Mouse (Mus musculus) neural tube, embryonic 15.5 days (tissue): ENCODE results near the gene Mon1b. TPM values are rescaled to one million over a fixed set of nuclear protein-coding genes. Genes with fewer than 3 reads are reported as not detected.

ENCODE experiments used
- ATAC-seq: fragments of 200-750 bp; cut with Nextera tagmentation; 2 replicates; pipeline ENCODE4 v1.8.0; 2017; ENCODE audit warnings: mild to moderate bottlenecking, moderate TSS enrichment, moderate library complexity; ENCODE audit not compliant: low FRiP score
- H3K27ac ChIP-seq: fragments of 300-500 bp; sonication (generic); replicated peaks from 2 replicates; pipeline ENCODE4 v1.5.1; 2015; ENCODE audit warnings: mild to moderate bottlenecking, inconsistent platforms
- H3K27me3 ChIP-seq: fragments of 300-500 bp; sonication (generic); replicated peaks from 2 replicates; pipeline ENCODE4 v1.6.1; 2015; ENCODE audit warnings: inconsistent platforms
- H3K36me3 ChIP-seq: fragments of 300-500 bp; sonication (generic); 2 replicates; pipeline ENCODE4 v1.6.1; 2015; ENCODE audit warnings: inconsistent platforms
- H3K4me1 ChIP-seq: fragments of 300-500 bp; sonication (generic); 2 replicates; pipeline ENCODE4 v1.6.1; 2015; ENCODE audit warnings: inconsistent platforms
- H3K4me2 ChIP-seq: fragments of 300-500 bp; sonication (generic); 2 replicates; pipeline ENCODE4 v1.6.1; 2015; ENCODE audit warnings: inconsistent platforms, mild to moderate bottlenecking, moderate library complexity
- H3K4me3 ChIP-seq: fragments of 300-500 bp; sonication (generic); replicated peaks from 2 replicates; pipeline ENCODE4 v1.5.1; 2015; ENCODE audit warnings: mild to moderate bottlenecking, inconsistent platforms
- H3K9ac ChIP-seq: fragments of 300-500 bp; sonication (generic); replicated peaks from 2 replicates; pipeline ENCODE4 v1.6.1; 2015; ENCODE audit warnings: mild to moderate bottlenecking, inconsistent platforms
- H3K9me3 ChIP-seq: fragments of 300-500 bp; sonication (generic); replicated peaks from 2 replicates; pipeline ENCODE4 v1.6.1; 2016; ENCODE audit warnings: inconsistent platforms
- WGBS: fragments of 180-500 bp; shearing (Covaris S2); methylation state at CpG from one replicate; pipeline ENCODE4 v1.1.7; 2015; ENCODE audit warnings: mixed read lengths; 5-methylcytosine and 5-hydroxymethylcytosine counted together
- polyA plus RNA-seq: library from polyadenylated mRNA; unstranded; fragments of >200 nt; fragmentation: Nextera tagmentation; extraction: Ambion mirVana; gene quantifications from 2 replicates; pipeline ENCODE4 v1.2.1, GENCODE M21; 2015

Mon1b gene
- polyA plus RNA-seq, 1 experiment from 2014 or later = 8.7 TPM

DNA sequence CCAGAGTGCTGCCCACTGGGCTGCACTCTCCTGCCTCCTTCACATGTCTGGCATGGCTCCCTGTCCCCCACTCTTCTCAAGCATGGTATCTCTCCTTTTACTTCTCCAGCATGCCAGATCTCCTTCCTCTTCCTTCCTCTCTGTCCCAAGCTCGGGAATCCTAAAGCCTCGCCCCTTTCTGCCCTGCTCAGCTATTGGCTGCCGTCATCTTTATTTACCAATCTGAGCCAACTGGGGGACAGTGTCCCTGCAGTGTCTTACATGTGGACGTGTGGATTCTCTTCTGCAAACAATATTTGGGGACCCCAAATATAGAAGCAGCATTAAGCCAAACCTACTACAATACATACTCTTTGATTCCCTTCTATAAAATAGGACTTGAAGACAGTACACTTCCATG is 17.8 kb downstream of the Mon1b start:
- no peaks in the 10 kb centered on the region for H3K4me1 ChIP-seq
- ATAC-seq = no peak
- no peak overlapping the region for H3K9ac ChIP-seq
- H3K27ac ChIP-seq = no peak overlapping the region
- H3K4me3 ChIP-seq = no peak overlapping the region
- no peaks in the 10 kb centered on the region for H3K9me3 ChIP-seq
- H3K27me3 ChIP-seq = no peaks in the 10 kb centered on the region
- H3K4me2 ChIP-seq = no peak overlapping the region
- 62% methylated on average over 4 of the region's 4 CpGs for WGBS
- no peaks in the 10 kb centered on the region for H3K36me3 ChIP-seq

DNA sequence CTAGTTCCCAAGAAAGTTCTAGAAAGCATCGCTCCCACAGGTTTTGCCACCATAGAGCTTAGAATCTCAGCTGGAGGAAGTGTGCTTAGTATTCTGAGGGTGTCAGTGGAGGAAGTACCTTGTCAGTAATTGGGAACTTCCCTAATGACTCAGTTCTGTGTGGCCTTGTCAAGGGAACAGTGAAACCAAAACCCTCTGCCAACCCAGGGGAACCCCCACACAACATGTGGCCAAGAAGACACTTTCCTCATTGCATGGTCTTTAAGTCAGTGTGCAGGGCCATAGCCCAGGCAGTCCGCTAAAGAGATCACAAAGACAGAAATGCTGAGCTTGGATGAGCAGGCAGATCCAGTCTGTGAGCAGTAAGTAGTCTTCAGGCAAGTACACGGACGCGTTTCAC is 20.8 kb downstream of the Mon1b start:
- H3K27me3 ChIP-seq = no peaks in the 10 kb centered on the region
- no peak overlapping the region for H3K4me2 ChIP-seq
- no peak overlapping the region for H3K9ac ChIP-seq
- H3K27ac ChIP-seq = no peak overlapping the region
- 91% methylated on average over 5 of the region's 5 CpGs for WGBS
- H3K4me1 ChIP-seq = no peaks in the 10 kb centered on the region
- no peaks in the 10 kb centered on the region for H3K9me3 ChIP-seq
- H3K36me3 ChIP-seq = no peaks in the 10 kb centered on the region
- no peak for ATAC-seq
- H3K4me3 ChIP-seq = no peak overlapping the region

DNA sequence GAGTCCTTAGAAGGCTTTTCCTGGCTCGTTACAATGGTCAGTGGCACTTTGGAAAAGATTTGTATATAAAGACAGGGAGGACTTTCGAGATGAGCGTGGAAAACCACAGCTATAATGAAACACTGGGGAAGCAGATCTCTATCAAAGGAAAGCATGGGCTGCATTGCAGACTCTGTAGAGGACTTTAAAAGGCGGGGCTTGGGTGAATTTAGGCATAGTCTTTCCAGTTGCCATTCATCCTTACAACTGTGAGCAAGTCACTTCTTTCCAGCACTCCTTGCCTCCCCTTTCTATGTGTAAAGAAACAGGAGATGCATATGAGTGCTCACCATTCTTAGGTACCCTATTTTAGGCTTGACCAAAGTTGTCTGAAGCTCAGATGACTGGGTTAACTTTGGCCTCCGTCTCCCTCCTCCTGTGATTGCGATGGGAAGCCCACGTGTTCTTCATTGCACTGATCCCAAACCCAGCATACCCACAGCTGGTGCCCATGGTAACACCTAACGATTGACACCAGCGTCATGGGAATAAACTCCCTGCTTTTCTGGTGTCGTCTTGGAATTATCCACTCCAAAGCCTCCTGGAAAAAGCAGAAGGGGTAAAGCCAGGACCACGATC is 21.4 kb downstream of the Mon1b start:
- Histone ChIP-seq H3K27me3 (no peaks in the 10 kb centered on the region), H3K27ac (no peak overlapping the region), H3K4me2 (no peak overlapping the region), H3K4me1 (no peaks in the 10 kb centered on the region), H3K9me3 (no peaks in the 10 kb centered on the region), H3K9ac (no peak overlapping the region), H3K4me3 (no peak overlapping the region), H3K36me3 (no peaks in the 10 kb centered on the region)
- no peak for ATAC-seq
- WGBS = 81% methylated on average over 11 of the region's 11 CpGs

DNA sequence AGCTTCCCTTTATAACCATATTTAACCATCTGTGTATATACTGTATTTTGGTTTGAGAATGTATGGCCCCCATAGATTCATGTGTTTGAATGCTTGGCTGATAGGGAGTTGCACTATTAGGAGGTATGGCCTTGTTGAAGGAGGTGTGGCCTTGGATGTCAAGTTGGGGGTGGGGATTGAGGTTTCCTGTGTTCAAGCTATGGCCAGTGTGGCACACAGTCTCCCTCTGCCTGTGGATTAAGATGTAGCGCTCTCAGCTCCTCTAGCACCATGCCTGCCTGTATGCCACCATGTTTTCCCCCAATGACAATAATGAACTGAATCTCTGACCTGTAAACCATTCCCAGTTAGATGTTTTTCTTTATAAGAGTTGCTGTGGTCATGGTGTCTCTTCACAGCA is 24.7 kb downstream of the Mon1b start:
- no peak overlapping the region for H3K9ac ChIP-seq
- WGBS = 96% methylated on average over 1 of the region's 1 CpGs
- no peaks in the 10 kb centered on the region for H3K27me3 ChIP-seq
- H3K4me3 ChIP-seq = no peak overlapping the region
- no peaks in the 10 kb centered on the region; the same call in 1 of the 2 replicates for H3K4me1 ChIP-seq
- no peak for ATAC-seq
- no peak overlapping the region for H3K27ac ChIP-seq
- H3K4me2 ChIP-seq = no peak overlapping the region
- H3K9me3 ChIP-seq = no peaks in the 10 kb centered on the region
- H3K36me3 ChIP-seq = no peaks in the 10 kb centered on the region

DNA sequence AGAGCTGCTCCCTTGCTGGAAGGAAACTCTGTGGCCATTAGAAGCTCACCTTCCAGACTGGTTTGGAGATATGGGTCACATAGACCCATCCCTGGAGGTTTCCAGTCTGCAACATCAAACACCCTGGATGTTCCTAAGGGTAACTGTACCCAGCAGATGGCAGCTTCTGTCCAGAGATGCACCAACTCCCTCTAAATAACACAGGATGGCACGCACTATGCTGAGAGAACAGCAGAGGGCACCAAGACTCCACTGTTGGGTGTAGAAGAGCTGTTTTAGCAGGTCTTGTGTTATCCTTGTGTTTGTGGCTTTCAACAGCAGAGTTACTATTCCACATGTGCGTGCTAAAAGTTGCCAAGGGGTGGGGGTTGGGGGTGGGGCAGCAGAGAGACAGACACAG is 29.2 kb downstream of the Mon1b start:
- H3K9me3 ChIP-seq = no peaks in the 10 kb centered on the region
- H3K9ac ChIP-seq = no peak overlapping the region
- no peak overlapping the region for H3K27ac ChIP-seq
- ATAC-seq = peak; percentile 87; the same call in 1 of the 2 replicates
- H3K4me1 ChIP-seq = peaks cover 7% of the 10 kb centered on the region; the same call in 1 of the 2 replicates
- H3K4me2 ChIP-seq = no peak overlapping the region
- 9% methylated on average over 2 of the region's 2 CpGs for WGBS
- H3K4me3 ChIP-seq = no peak overlapping the region
- no peaks in the 10 kb centered on the region for H3K36me3 ChIP-seq
- H3K27me3 ChIP-seq = no peaks in the 10 kb centered on the region

DNA sequence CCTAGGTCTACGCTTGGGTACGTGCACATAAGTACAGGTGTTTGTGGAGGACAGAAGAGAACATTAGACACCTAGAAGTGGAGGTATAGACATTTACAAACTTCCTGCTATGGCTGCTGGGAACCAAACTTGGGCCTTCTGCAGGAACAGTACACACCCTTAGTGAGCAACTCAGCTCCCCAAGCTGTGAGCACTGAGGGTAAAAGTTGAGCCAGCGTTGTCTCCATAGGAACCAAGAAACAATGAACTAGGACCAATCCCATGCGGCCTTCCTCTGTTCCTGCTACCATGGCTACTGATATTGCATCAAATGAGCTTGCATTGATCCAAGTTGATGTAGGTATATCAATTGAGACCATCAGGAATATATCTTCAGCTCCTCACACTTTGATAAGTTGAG is 29.6 kb downstream of the Mon1b start:
- no peaks in the 10 kb centered on the region for H3K9me3 ChIP-seq
- no peak overlapping the region for H3K9ac ChIP-seq
- peak; percentile 55; the same call in 1 of the 2 replicates for ATAC-seq
- no peaks in the 10 kb centered on the region for H3K36me3 ChIP-seq
- H3K27ac ChIP-seq = no peak overlapping the region
- no peaks in the 10 kb centered on the region for H3K27me3 ChIP-seq
- peaks cover 7% of the 10 kb centered on the region; the same call in 1 of the 2 replicates for H3K4me1 ChIP-seq
- WGBS = 44% methylated on average over 4 of the region's 4 CpGs
- H3K4me3 ChIP-seq = no peak overlapping the region
- H3K4me2 ChIP-seq = no peak overlapping the region

DNA sequence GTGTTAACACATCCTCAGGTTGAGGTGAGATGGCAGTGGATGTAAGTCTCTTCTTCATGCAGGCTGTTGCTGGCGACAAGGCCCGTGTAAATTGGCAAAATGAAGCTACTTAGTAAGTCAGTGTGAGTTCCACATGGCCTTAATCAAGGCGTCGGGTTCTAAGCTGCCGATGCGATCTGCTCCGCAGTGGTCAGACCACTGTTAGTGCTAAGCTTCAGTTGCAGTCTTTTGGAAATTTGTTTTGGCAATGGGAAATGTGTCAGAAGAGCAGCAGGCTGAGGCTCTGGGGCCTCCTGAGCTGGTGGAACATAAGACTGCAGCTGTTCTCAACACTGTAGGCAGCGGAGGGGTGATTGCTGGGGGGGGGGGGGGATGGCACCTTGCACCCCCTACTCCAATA is 30.6 kb downstream of the Mon1b start:
- H3K36me3 ChIP-seq = no peaks in the 10 kb centered on the region
- no peaks in the 10 kb centered on the region for H3K27me3 ChIP-seq
- H3K4me3 ChIP-seq = no peak overlapping the region
- H3K4me2 ChIP-seq = no peak overlapping the region
- H3K9ac ChIP-seq = no peak overlapping the region
- H3K9me3 ChIP-seq = no peaks in the 10 kb centered on the region
- no peak for ATAC-seq
- peaks cover 7% of the 10 kb centered on the region; the same call in 1 of the 2 replicates for H3K4me1 ChIP-seq
- no peak overlapping the region for H3K27ac ChIP-seq
- WGBS = 73% methylated on average over 8 of the region's 8 CpGs

DNA sequence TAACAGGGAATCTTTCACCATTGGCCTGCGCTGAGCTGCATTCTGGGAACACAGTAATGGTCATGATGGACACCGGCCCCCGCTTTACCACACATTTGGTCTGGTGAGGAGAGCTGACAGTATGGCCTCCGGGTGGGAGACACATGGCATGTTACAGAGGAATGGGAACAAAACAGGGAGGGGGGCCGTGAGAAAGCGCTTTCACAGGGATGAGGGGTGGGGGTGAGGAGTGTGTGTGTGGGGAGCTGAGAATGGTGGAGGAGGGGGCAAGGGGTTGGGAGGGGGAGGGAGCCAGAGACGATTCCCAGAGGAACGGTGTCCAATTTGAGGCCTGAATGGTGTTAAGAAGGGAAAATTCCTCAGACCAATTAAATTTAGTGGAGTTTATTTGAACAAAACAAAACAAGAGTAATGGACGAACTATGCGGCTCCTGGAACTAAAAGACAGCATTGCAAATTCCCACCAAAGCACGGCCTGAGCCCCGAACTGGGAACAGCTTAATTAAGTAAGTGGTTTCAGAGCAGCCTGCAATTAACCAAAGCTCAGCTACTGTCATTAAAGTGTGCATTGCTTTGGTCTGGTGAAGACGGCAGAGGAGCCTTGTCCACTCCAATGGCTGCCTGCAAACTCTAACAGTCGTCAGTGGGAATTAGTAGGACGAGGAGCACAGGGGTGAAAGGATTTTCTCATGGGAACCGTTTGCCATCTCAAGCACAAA is 31.5 kb downstream of the Mon1b start:
- no peak overlapping the region for H3K4me2 ChIP-seq
- no peaks in the 10 kb centered on the region for H3K27me3 ChIP-seq
- no peaks in the 10 kb centered on the region for H3K9me3 ChIP-seq
- no peak overlapping the region for H3K9ac ChIP-seq
- ATAC-seq = no peak
- WGBS = 45% methylated on average over 16 of the region's 16 CpGs
- H3K27ac ChIP-seq = no peak overlapping the region
- no peak overlapping the region for H3K4me3 ChIP-seq
- peaks cover 7% of the 10 kb centered on the region; the same call in 1 of the 2 replicates for H3K4me1 ChIP-seq
- H3K36me3 ChIP-seq = no peaks in the 10 kb centered on the region

DNA sequence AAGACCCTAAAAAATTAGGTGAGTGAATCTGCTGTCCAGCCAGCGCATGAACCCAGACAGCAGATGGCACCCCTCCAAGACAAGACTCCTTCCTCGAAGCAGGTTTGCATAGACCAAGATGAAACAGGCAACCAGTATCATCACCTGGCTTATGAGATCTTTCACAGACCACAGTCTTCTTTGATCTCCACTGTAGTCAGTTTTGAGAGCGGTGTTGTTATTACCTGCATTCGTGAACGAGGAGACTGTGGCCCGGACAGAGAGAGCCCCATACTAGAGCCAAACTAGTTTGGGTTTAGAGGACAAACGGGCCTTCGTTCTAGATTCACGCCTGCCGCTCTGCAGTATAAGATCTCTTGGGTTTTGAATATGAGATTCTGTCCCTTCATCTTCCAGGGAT is 34.5 kb downstream of the Mon1b start:
- ATAC-seq = no peak
- Histone ChIP-seq H3K4me1 (peaks cover 7% of the 10 kb centered on the region; the same call in 1 of the 2 replicates), H3K9me3 (no peaks in the 10 kb centered on the region), H3K4me2 (no peak overlapping the region), H3K27me3 (no peaks in the 10 kb centered on the region), H3K36me3 (no peaks in the 10 kb centered on the region), H3K4me3 (no peak overlapping the region), H3K27ac (no peak overlapping the region), H3K9ac (no peak overlapping the region)
- WGBS = 90% methylated on average over 10 of the region's 10 CpGs

DNA sequence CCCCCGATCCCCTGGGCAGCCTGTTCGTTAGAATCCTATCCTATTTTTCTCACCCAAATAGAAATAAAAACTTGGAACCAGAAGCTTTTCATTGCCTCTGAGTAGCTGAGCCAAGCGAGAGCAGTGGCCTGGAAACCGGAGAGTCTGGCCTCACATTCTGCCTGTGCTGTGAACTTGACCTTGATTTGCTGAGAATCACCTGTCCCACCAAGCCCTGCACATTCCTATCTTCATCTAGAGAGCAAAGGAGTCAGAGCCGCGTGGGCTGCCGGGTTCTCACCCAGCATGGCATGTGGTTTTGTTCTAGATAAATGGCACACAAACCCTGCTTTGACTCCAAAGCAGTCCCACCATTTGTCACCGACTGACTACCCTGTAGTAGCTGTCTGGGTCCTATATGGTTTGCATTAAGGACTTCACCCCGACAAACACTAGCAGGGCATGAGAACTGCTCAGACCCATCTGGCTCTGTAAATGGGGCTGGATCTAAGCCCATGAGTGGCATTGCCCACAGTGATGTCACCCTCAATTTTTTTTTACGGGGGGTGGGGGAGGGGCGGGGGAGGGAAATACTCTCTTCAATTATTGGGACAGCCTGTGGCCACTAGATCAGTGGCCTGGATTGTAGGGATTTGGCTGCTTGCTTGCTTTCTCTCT is 37.3 kb downstream of the Mon1b start:
- ATAC-seq = no peak
- no peak overlapping the region for H3K27ac ChIP-seq
- no peak overlapping the region for H3K4me2 ChIP-seq
- no peak overlapping the region for H3K4me3 ChIP-seq
- H3K4me1 ChIP-seq = no peaks in the 10 kb centered on the region
- no peaks in the 10 kb centered on the region for H3K9me3 ChIP-seq
- no peak overlapping the region for H3K9ac ChIP-seq
- 68% methylated on average over 11 of the region's 11 CpGs for WGBS
- H3K36me3 ChIP-seq = no peaks in the 10 kb centered on the region
- H3K27me3 ChIP-seq = no peaks in the 10 kb centered on the region

DNA sequence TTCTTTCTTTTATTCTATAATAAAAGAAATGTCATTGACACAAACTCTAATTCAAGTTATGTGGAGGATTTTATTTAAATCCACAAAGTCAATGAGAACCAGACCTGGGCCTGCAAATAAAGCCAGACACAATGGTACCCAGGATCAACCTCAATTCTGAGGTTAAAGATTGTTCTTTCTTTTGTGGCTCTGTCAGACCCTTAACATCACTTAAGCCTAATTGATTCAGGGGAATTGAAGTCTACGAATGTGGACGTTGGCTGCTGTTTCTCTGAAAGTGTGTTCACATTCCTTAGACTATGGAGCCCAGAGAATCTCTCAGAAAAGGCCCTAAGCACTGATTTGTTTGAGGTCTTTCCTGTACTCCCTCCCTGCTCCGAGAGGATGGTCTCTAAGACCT is 37.9 kb downstream of the Mon1b start:
- Histone ChIP-seq H3K9me3 (no peaks in the 10 kb centered on the region), H3K36me3 (no peaks in the 10 kb centered on the region), H3K9ac (no peak overlapping the region), H3K4me3 (no peak overlapping the region), H3K4me1 (no peaks in the 10 kb centered on the region), H3K4me2 (no peak overlapping the region), H3K27me3 (no peaks in the 10 kb centered on the region), H3K27ac (no peak overlapping the region)
- ATAC-seq = no peak
- WGBS = 41% methylated on average over 3 of the region's 3 CpGs

DNA sequence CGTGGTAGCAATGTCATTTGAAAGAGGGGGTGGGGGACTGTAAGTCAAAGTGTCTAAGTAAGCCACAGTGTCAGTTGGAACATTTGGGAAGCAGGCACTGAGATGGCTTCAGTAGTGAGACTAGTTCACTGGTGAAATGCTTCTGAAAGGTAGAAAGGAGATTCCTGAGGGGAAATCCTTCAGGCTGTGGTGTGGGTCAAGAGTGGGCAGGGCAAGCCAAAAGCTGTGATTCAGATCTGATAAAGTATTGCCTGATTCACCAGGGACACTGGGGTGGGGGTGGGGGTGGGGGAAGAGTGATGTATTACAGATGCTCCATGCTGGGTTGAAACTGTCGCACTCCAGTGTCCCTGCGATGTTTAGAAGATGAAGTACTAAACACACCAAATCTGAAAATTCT is 39.2 kb downstream of the Mon1b start:
- H3K27ac ChIP-seq = no peak overlapping the region
- no peaks in the 10 kb centered on the region for H3K27me3 ChIP-seq
- no peaks in the 10 kb centered on the region for H3K36me3 ChIP-seq
- H3K4me2 ChIP-seq = no peak overlapping the region
- ATAC-seq = no peak
- H3K9ac ChIP-seq = no peak overlapping the region
- 73% methylated on average over 3 of the region's 3 CpGs for WGBS
- H3K4me3 ChIP-seq = no peak overlapping the region
- no peaks in the 10 kb centered on the region for H3K9me3 ChIP-seq
- no peaks in the 10 kb centered on the region for H3K4me1 ChIP-seq
